Mouse (Mus musculus) small intestine, adult 2 months (tissue): ENCODE measurements around the gene Osbpl11.

ENCODE experiments used
- CTCF ChIP-seq: fragments of 200-500 bp; IDR thresholded peaks from 2 replicates; pipeline ENCODE4 v1.5.1; 2012; ENCODE audit warnings: low read depth, mild to moderate bottlenecking, control low read depth, inconsistent platforms, low read length, moderate library complexity, mixed read lengths; ENCODE audit not compliant: insufficient replicate concordance, insufficient read length; ENCODE audit errors: extremely low read depth
- POLR2A ChIP-seq: fragments of 200-500 bp; IDR thresholded peaks from 2 replicates; pipeline ENCODE4 v1.6.1; 2012; ENCODE audit warnings: low read depth, mild to moderate bottlenecking, control low read depth, inconsistent platforms, low read length, moderate library complexity

- TF ChIP-seq POLR2A (no peak), CTCF (no peak)
These were observed 54.4 kb downstream of the Osbpl11 start for GRCm38 (mm10) chr16:33239305-33239704.
